Mouse (Mus musculus) kidney, embryonic 14.5 days (tissue): ENCODE measurements around the gene Agbl3. TPM values are rescaled to one million over a fixed set of nuclear protein-coding genes. Genes with fewer than 3 reads are reported as not detected.

ENCODE experiments used
- ATAC-seq: fragments of 200-750 bp; cut with Nextera tagmentation; 2 replicates; pipeline ENCODE4 v1.8.0; 2017; ENCODE audit warnings: moderate number of reproducible peaks, mild to moderate bottlenecking, moderate TSS enrichment, moderate library complexity; ENCODE audit not compliant: low FRiP score, low TSS enrichment
- H3K27ac ChIP-seq: fragments of 300-500 bp; sonication (generic); 2 replicates; pipeline ENCODE4 v1.5.1; 2014; ENCODE audit warnings: low read depth, mild to moderate bottlenecking, low read length, moderate library complexity, mixed read lengths
- H3K27me3 ChIP-seq: fragments of 300-500 bp; sonication (generic); 2 replicates; pipeline ENCODE4 v1.6.1; 2014; ENCODE audit warnings: mild to moderate bottlenecking, low read length; ENCODE audit not compliant: control insufficient read depth, insufficient read depth
- H3K36me3 ChIP-seq: fragments of 300-500 bp; sonication (generic); 2 replicates; pipeline ENCODE4 v1.6.1; 2014; ENCODE audit warnings: low read length, mixed read lengths; ENCODE audit not compliant: control insufficient read depth, insufficient read depth
- H3K4me1 ChIP-seq: fragments of 300-500 bp; sonication (generic); 2 replicates; pipeline ENCODE4 v1.6.1; 2014; ENCODE audit warnings: low read length, mixed read lengths; ENCODE audit not compliant: control insufficient read depth, insufficient read depth
- H3K4me2 ChIP-seq: fragments of 300-500 bp; sonication (generic); replicated peaks from 2 replicates; pipeline ENCODE4 v1.6.1; 2014; ENCODE audit warnings: low read depth, mild to moderate bottlenecking, low read length
- H3K4me3 ChIP-seq: fragments of 300-500 bp; sonication (generic); 2 replicates; pipeline ENCODE4 v1.5.1; 2014; ENCODE audit warnings: mild to moderate bottlenecking, low read length
- H3K9ac ChIP-seq: fragments of 300-500 bp; sonication (generic); 2 replicates; pipeline ENCODE4 v1.6.1; 2014; ENCODE audit warnings: low read depth, mild to moderate bottlenecking, low read length, moderate library complexity
- H3K9me3 ChIP-seq: fragments of 300-500 bp; sonication (generic); 2 replicates; pipeline ENCODE4 v1.6.1; 2016; ENCODE audit warnings: low read length; ENCODE audit not compliant: control insufficient read depth
- WGBS: fragments of 180-500 bp; shearing (Covaris S2); extraction: QIAGEN DNeasy Blood & Tissue Kit; methylation state at CpG from one replicate; pipeline ENCODE4 v1.1.7; 2014; 5-methylcytosine and 5-hydroxymethylcytosine counted together
- polyA plus RNA-seq: library from polyadenylated mRNA; unstranded; fragments of >200 nt; fragmentation: Nextera tagmentation; extraction: Ambion mirVana; gene quantifications from 2 replicates; pipeline ENCODE4 v1.2.1, GENCODE M21; 2014

The Agbl3 gene
- 6.2 and 10.7 TPM in 2 replicates for polyA plus RNA-seq

GRCm38 (mm10) chr6:34780231-34780942, at the start of gene Agbl3:
TSS of gene Agbl3 (plus strand) at chr6:34780432.
- peak; percentile 93 for ATAC-seq
- H3K4me3 ChIP-seq = peak within 1 kb of the TSS; percentile 67
- peak within 1 kb of the TSS; percentile 75 for H3K4me2 ChIP-seq
- no peaks in the 10 kb centered on the region for H3K4me1 ChIP-seq
- under 1% methylated on average over 46 of the region's 81 CpGs for WGBS
- peak within 1 kb of the TSS; percentile 91 for H3K27ac ChIP-seq
- H3K27me3 ChIP-seq = no peaks in the 10 kb centered on the region
- H3K36me3 ChIP-seq = no peaks in the 10 kb centered on the region
- no peaks in the 10 kb centered on the region for H3K9me3 ChIP-seq
- H3K9ac ChIP-seq = peak within 1 kb of the TSS; percentile 88

GRCm38 (mm10) chr6:34731007-34731406, 49.2 kb upstream of the Agbl3 start:
- no peak overlapping the region for H3K27ac ChIP-seq
- peaks cover 29% of the 10 kb centered on the region for H3K4me1 ChIP-seq
- no peaks in the 10 kb centered on the region for H3K36me3 ChIP-seq
- no peak overlapping the region for H3K9ac ChIP-seq
- ATAC-seq = no peak
- no peaks in the 10 kb centered on the region for H3K9me3 ChIP-seq
- no peak overlapping the region for H3K4me2 ChIP-seq
- H3K4me3 ChIP-seq = no peak overlapping the region
- no peaks in the 10 kb centered on the region for H3K27me3 ChIP-seq
- WGBS = 68% methylated on average over 6 of the region's 6 CpGs

GRCm38 (mm10) chr6:34731529-34731928, 48.7 kb upstream of the Agbl3 start:
- Histone ChIP-seq H3K27me3 (no peaks in the 10 kb centered on the region), H3K9me3 (no peaks in the 10 kb centered on the region), H3K4me3 (no peak overlapping the region), H3K4me1 (peaks cover 25% of the 10 kb centered on the region), H3K4me2 (no peak overlapping the region), H3K36me3 (no peaks in the 10 kb centered on the region), H3K9ac (no peak overlapping the region), H3K27ac (no peak overlapping the region)
- 58% methylated on average over 9 of the region's 9 CpGs for WGBS
- ATAC-seq = no peak

GRCm38 (mm10) chr6:34734940-34735695, 45.1 kb upstream of the Agbl3 start:
- Histone ChIP-seq H3K36me3 (no peaks in the 10 kb centered on the region), H3K27ac (no peak overlapping the region), H3K27me3 (no peaks in the 10 kb centered on the region), H3K4me1 (peaks cover 12% of the 10 kb centered on the region; the same call in 1 of the 2 replicates), H3K4me3 (no peak overlapping the region), H3K9ac (no peak overlapping the region), H3K9me3 (no peaks in the 10 kb centered on the region), H3K4me2 (no peak overlapping the region)
- 82% methylated on average over 13 of the region's 13 CpGs for WGBS
- ATAC-seq = no peak

- WGBS = 80% methylated on average over 2 of the region's 2 CpGs
- ATAC-seq = no peak
- Histone ChIP-seq H3K27ac (no peak overlapping the region), H3K4me2 (no peak overlapping the region), H3K4me1 (peaks cover 1% of the 10 kb centered on the region; the same call in 1 of the 2 replicates), H3K27me3 (no peaks in the 10 kb centered on the region), H3K4me3 (no peak overlapping the region), H3K9me3 (no peaks in the 10 kb centered on the region), H3K36me3 (peaks cover 3% of the 10 kb centered on the region; the same call in 1 of the 2 replicates), H3K9ac (no peak overlapping the region)
Observed at GRCm38 (mm10) chr6:34736934-34737333, 43.3 kb upstream of the Agbl3 start.

GRCm38 (mm10) chr6:34743946-34744345, 36.3 kb upstream of the Agbl3 start:
- H3K4me3 ChIP-seq = no peak overlapping the region
- H3K36me3 ChIP-seq = peaks cover 21% of the 10 kb centered on the region; the same call in 1 of the 2 replicates
- no peak for ATAC-seq

GRCm38 (mm10) chr6:34747846-34748245, 32.4 kb upstream of the Agbl3 start:
- Histone ChIP-seq H3K9me3 (no peaks in the 10 kb centered on the region), H3K4me3 (no peak overlapping the region), H3K36me3 (peaks cover 21% of the 10 kb centered on the region; the same call in 1 of the 2 replicates), H3K9ac (no peak overlapping the region), H3K27me3 (no peaks in the 10 kb centered on the region), H3K4me1 (peaks cover 5% of the 10 kb centered on the region; the same call in 1 of the 2 replicates), H3K27ac (no peak overlapping the region), H3K4me2 (no peak overlapping the region)
- no peak for ATAC-seq
- WGBS = 65% methylated on average over 6 of the region's 6 CpGs

More at GRCm38 (mm10) chr6:34743946-34744345, 36.3 kb upstream of the Agbl3 start:
- Histone ChIP-seq H3K9me3 (no peaks in the 10 kb centered on the region), H3K4me1 (no peaks in the 10 kb centered on the region), H3K9ac (no peak overlapping the region), H3K4me2 (no peak overlapping the region), H3K27ac (no peak overlapping the region), H3K27me3 (no peaks in the 10 kb centered on the region)
- 66% methylated on average over 4 of the region's 4 CpGs for WGBS

GRCm38 (mm10) chr6:34748566-34748965, 31.7 kb upstream of the Agbl3 start:
- no peaks in the 10 kb centered on the region for H3K9me3 ChIP-seq
- H3K27me3 ChIP-seq = no peaks in the 10 kb centered on the region
- H3K4me3 ChIP-seq = no peak overlapping the region
- no peak overlapping the region for H3K4me2 ChIP-seq
- no peak for ATAC-seq
- H3K36me3 ChIP-seq = peaks cover 22% of the 10 kb centered on the region; the same call in 1 of the 2 replicates
- no peak overlapping the region for H3K27ac ChIP-seq
- no peak overlapping the region for H3K9ac ChIP-seq
- peaks cover 5% of the 10 kb centered on the region; the same call in 1 of the 2 replicates for H3K4me1 ChIP-seq
- 81% methylated on average over 11 of the region's 11 CpGs for WGBS

GRCm38 (mm10) chr6:34749526-34749925, 30.7 kb upstream of the Agbl3 start:
- peaks cover 5% of the 10 kb centered on the region; the same call in 1 of the 2 replicates for H3K4me1 ChIP-seq
- H3K36me3 ChIP-seq = peaks cover 28% of the 10 kb centered on the region; the same call in 1 of the 2 replicates
- H3K9ac ChIP-seq = no peak overlapping the region
- H3K27me3 ChIP-seq = no peaks in the 10 kb centered on the region
- no peak overlapping the region for H3K4me3 ChIP-seq
- H3K27ac ChIP-seq = no peak overlapping the region
- WGBS = 78% methylated on average over 6 of the region's 6 CpGs
- H3K4me2 ChIP-seq = no peak overlapping the region
- ATAC-seq = no peak
- no peaks in the 10 kb centered on the region for H3K9me3 ChIP-seq
